Mouse (Mus musculus) lung, embryonic 14.5 days (tissue): ENCODE measurements at regions not wholly inside any gene's neighbourhood (a gene's known extent, or its start where the extent isn't known, plus 50 kb on each side); places are given as distances from the start of the nearest gene placed in this dataset.
A peak's percentile ranks its signal among the peaks of the same experiment; 100 is the strongest.

Source experiments
- ATAC-seq: fragments of 200-750 bp; cut with Nextera tagmentation; 2 replicates; pipeline ENCODE4 v1.8.0; 2017; ENCODE audit warnings: mild to moderate bottlenecking, moderate TSS enrichment, moderate library complexity; ENCODE audit not compliant: insufficient read depth
- DNase-seq: peaks from one replicate; pipeline ENCODE4 v3.0.0-alpha.2; 2015
- H3K27ac ChIP-seq: fragments of 300-500 bp; sonication (generic); 2 replicates; pipeline ENCODE4 v1.5.1; 2014; ENCODE audit warnings: low read depth, mild to moderate bottlenecking, moderate library complexity
- H3K27me3 ChIP-seq: fragments of 300-500 bp; sonication (generic); 2 replicates; pipeline ENCODE4 v1.6.1; 2014; ENCODE audit warnings: low read length, control low read depth; ENCODE audit not compliant: insufficient read depth
- H3K36me3 ChIP-seq: fragments of 300-500 bp; sonication (generic); 2 replicates; pipeline ENCODE4 v1.6.1; 2014; ENCODE audit warnings: control low read depth; ENCODE audit not compliant: insufficient read depth
- H3K4me1 ChIP-seq: fragments of 300-500 bp; sonication (generic); 2 replicates; pipeline ENCODE4 v1.6.1; 2014; ENCODE audit warnings: antibody characterized with exemption, control low read depth; ENCODE audit not compliant: insufficient read depth
- H3K4me2 ChIP-seq: fragments of 300-500 bp; sonication (generic); 2 replicates; pipeline ENCODE4 v1.6.1; 2014; ENCODE audit warnings: mild to moderate bottlenecking
- H3K4me3 ChIP-seq: fragments of 300-500 bp; sonication (generic); 2 replicates; pipeline ENCODE4 v1.5.1; 2014; ENCODE audit warnings: low read depth, low read length
- H3K9ac ChIP-seq: fragments of 300-500 bp; sonication (generic); 2 replicates; pipeline ENCODE4 v1.6.1; 2014
- H3K9me3 ChIP-seq: fragments of 300-500 bp; sonication (generic); 2 replicates; pipeline ENCODE4 v1.6.1; 2016; ENCODE audit warnings: low read depth, low read length, control low read depth
- CTCF ChIP-seq: IDR thresholded peaks from 2 replicates; pipeline ENCODE4 v1.5.1; 2016; ENCODE audit warnings: antibody characterized with exemption, low read depth
- WGBS: fragments of 180-500 bp; shearing (Covaris S2); extraction: QIAGEN DNeasy Blood & Tissue Kit; methylation state at CpG from one replicate; pipeline ENCODE4 v1.1.7; 2014; 5-methylcytosine and 5-hydroxymethylcytosine counted together

DNA sequence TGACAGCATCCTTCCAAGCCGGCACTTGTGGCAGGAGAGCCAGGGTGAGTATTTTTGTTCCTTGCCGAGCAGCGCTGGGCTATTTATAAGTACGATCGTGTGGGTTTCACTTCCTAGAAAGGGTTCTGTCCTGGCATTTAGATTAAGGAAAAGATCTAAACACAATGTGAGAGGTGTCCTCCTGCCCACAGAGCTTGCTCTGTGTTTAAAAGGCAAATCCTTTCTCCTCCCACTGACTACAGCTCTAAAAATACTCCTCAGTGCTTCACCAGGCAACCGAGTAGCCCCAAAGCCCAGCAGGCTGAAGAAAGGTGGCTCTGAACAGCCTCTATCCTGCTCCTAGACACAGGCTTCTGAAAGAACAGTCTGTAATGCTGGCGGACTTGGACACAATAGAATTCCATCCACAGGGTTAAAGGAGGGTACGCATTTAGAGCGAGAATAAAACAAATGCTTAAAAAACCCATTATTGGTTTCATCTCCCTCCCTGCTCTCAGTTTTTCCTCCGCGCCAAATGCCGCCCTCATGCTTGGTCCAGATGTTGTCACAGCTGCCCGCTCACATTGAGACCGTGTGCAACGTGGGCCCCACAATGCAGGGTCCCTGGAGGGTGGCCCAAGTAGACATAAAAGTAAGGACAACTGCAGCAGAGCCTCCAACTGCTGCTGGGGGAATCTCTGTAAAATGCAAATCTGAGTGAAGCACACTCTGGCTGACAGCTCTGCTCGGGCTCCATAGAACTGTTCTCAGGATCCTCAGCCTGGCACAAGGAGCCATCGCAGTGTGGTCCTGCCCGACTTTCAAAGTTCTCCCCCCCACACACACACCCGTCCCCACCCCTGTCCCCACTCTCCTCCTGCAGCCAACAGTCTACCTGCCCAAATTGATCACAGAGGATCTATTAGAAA, 397.8 kb upstream of the Mgmt start:
- whole genome bisulfite sequencing: 56% methylated on average over 19 of the region's 19 CpGs
- H3K9ac ChIP-seq: no peak overlapping the region
- H3K36me3 ChIP-seq: no peaks in the 10 kb centered on the region
- no peak for TF ChIP-seq CTCF
- no peak overlapping the region for H3K4me3 ChIP-seq
- peak overlapping the region; percentile 18; the same call in 1 of the 2 replicates for H3K4me2 ChIP-seq
- no peak for DNase-seq
- H3K9me3 ChIP-seq: no peaks in the 10 kb centered on the region
- no peak overlapping the region for H3K27ac ChIP-seq
- H3K27me3 ChIP-seq: peaks cover 25% of the 10 kb centered on the region
- H3K4me1 ChIP-seq: no peaks in the 10 kb centered on the region
- ATAC-seq: no peak

DNA sequence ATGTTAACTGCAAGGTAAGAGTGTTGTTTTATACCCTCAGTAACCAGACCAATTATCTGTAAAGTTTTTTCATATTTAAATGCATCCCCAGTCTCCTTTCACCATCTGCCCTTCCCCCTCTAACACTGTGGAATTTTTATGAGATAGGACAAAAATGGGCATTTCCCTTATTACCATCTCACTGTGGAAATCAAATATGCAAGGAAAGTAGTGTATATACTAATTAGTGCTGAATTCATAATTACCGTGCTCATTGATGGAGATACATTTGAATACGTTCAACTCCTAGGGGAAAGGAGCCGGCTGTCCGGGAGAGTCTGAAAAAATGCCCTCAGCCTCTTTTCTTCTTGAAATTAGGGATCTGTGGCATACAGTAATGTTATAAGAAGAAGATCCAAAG, 394.4 kb upstream of the Mgmt start:
- Histone ChIP-seq H3K9ac (no peak overlapping the region), H3K4me2 (no peak overlapping the region), H3K27ac (no peak overlapping the region), H3K36me3 (no peaks in the 10 kb centered on the region), H3K27me3 (peaks cover 29% of the 10 kb centered on the region), H3K4me1 (peaks cover 9% of the 10 kb centered on the region), H3K4me3 (no peak overlapping the region), H3K9me3 (no peaks in the 10 kb centered on the region)
- 86% methylated on average over 4 of the region's 4 CpGs for WGBS
- DNase-seq (no peak), ATAC-seq (no peak)
- TF ChIP-seq CTCF: no peak

- ATAC-seq: no peak
- 90% methylated on average over 7 of the region's 7 CpGs for WGBS
Observed at GRCm38 (mm10) chr7:136501094-136501493, 393.3 kb upstream of the Mgmt start.

DNA sequence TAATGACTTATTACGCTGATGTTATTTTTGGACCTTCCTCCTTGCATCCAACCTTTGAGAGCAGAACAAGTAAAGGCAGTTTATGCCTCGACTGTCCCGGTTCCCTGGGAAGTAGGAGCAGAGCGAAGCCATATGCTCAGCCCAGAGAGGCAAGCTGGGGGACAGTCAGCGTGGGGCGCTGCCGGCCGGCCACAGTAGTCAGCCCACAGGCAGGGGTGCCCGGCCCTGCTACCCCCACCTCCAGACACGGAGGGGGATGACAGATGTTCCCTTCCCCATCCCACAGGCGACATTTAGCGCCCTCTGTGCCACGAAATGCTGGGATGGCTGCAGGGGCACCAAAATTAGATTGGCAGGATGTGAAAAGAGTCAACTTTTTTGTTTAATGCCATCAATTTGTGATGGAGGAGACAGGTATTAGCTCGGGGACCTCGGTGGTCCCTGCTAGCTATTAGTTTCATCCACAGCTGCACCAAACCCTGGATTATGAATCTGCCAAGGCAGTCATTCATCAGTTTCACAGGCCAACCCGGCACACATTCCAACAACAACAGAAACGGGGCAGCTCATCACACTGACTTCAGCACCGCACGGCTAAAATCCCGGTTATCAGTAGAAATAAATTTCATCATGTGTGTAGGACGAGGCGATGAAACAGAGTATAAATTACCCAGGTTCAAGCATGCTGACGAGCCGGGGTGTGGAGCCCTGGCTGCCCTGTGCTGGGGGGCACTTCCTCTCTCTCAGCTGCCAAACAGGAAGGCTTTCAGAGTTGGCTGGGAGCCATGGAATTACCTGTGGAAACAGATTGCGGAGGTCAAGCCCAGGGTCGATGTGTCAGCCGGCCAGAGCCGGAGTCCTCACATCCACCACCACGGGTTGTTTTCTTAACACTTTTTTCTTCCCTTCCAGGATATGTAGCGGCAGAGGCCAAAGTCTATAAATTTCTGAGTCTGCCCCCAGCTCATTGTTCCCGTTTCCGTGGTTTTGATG, 392.3 kb upstream of the Mgmt start:
- H3K9me3 ChIP-seq: no peaks in the 10 kb centered on the region
- H3K9ac ChIP-seq: no peak overlapping the region
- no peaks in the 10 kb centered on the region for H3K36me3 ChIP-seq
- DNase-seq (peak; percentile 60), ATAC-seq (peak; percentile 65; the same call in 1 of the 2 replicates)
- no peak overlapping the region for H3K4me3 ChIP-seq
- H3K4me1 ChIP-seq: peaks cover 9% of the 10 kb centered on the region
- TF ChIP-seq CTCF: no peak
- WGBS: 26% methylated on average over 32 of the region's 32 CpGs
- peak overlapping the region; percentile 20 for H3K4me2 ChIP-seq
- no peak overlapping the region for H3K27ac ChIP-seq
- H3K27me3 ChIP-seq: peaks cover 16% of the 10 kb centered on the region

More at GRCm38 (mm10) chr7:136501094-136501493, 393.3 kb upstream of the Mgmt start:
- H3K4me1 ChIP-seq: peaks cover 9% of the 10 kb centered on the region
- peaks cover 27% of the 10 kb centered on the region for H3K27me3 ChIP-seq
- no peaks in the 10 kb centered on the region for H3K9me3 ChIP-seq
- H3K36me3 ChIP-seq: no peaks in the 10 kb centered on the region
- no peak for TF ChIP-seq CTCF
- H3K4me2 ChIP-seq: no peak overlapping the region
- H3K27ac ChIP-seq: no peak overlapping the region
- DNase-seq: no peak
- H3K9ac ChIP-seq: no peak overlapping the region
- no peak overlapping the region for H3K4me3 ChIP-seq

GRCm38 (mm10) chr7:136511389-136511788, 383.0 kb upstream of the Mgmt start:
- WGBS: 82% methylated on average over 6 of the region's 6 CpGs
- Histone ChIP-seq H3K9ac (no peak overlapping the region), H3K4me2 (no peak overlapping the region), H3K36me3 (no peaks in the 10 kb centered on the region), H3K4me1 (no peaks in the 10 kb centered on the region), H3K27ac (no peak overlapping the region), H3K27me3 (no peaks in the 10 kb centered on the region), H3K9me3 (no peaks in the 10 kb centered on the region), H3K4me3 (no peak overlapping the region)
- DNase-seq (no peak), ATAC-seq (no peak)
- no peak for TF ChIP-seq CTCF

- WGBS: 50% methylated on average over 1 of the region's 1 CpGs
- ATAC-seq (no peak), DNase-seq (no peak)
- Histone ChIP-seq H3K4me3 (no peak overlapping the region), H3K4me1 (0 out of 2 replicates have a peak, but pooled peaks cover 3% of the 10 kb centered on the region), H3K36me3 (no peaks in the 10 kb centered on the region), H3K9me3 (no peaks in the 10 kb centered on the region), H3K27me3 (no peaks in the 10 kb centered on the region), H3K27ac (no peak overlapping the region), H3K4me2 (no peak overlapping the region), H3K9ac (no peak overlapping the region)
- TF ChIP-seq CTCF: no peak
Observed at GRCm38 (mm10) chr7:136515376-136515775, 379.0 kb upstream of the Mgmt start.
